12 mouse cellular contexts compared by ENCODE assay signal in genomic region chr12:40788621-40789111, GRCm38 (mm10).
A peak's percentile ranks its signal among the peaks of the same experiment; 100 is the strongest.
DNase-seq lines count a peak whose midpoint lies in the region; ATAC-seq and TF ChIP-seq lines count a peak whose summit lies in the region.
"Had no signal": no experiment of that assay in that cellular context is flagged by ENCODE, and none has a peak within 500 bp of the region (broad histone marks: within the 10 kb centered on the region; RNA-seq: fewer than 3 reads in every experiment).

No protein-coding gene starts in this region.

- H3K9me3 ChIP-seq in kidney, postnatal 0 days (replicated peaks; ENCODE audit: low read length), result no peaks in the 10 kb centered on the region
- no peaks in the 10 kb centered on the region for H3K9me3 ChIP-seq in forebrain, embryonic 15.5 days
- H3K9me3 ChIP-seq: embryonic facial prominence, embryonic 15.5 days had no signal

- WGBS in kidney, postnatal 0 days, result 33% methylated on average over 3 of the region's 3 CpGs
- WGBS in forebrain, embryonic 15.5 days, result 11% methylated on average over 3 of the region's 3 CpGs

- H3K9ac ChIP-seq in kidney, postnatal 0 days (ENCODE audit: low read depth, low read length), result no peak overlapping the region
- no peak overlapping the region for H3K9ac ChIP-seq in forebrain, embryonic 15.5 days (replicated peaks)
- H3K9ac ChIP-seq: embryonic facial prominence, embryonic 15.5 days had no signal

- H3K4me2 ChIP-seq in kidney, postnatal 0 days (ENCODE audit: low read length), result no peak overlapping the region
- no peak overlapping the region for H3K4me2 ChIP-seq in forebrain, embryonic 15.5 days (replicated peaks)
- H3K4me2 ChIP-seq: embryonic facial prominence, embryonic 15.5 days had no signal

- no peaks in the 10 kb centered on the region for H3K4me1 ChIP-seq in kidney, postnatal 0 days (replicated peaks; ENCODE audit: insufficient read depth, low read length)
- peaks cover 43% of the 10 kb centered on the region for H3K4me1 ChIP-seq in forebrain, embryonic 15.5 days
- H3K4me1 ChIP-seq: embryonic facial prominence, embryonic 15.5 days had no signal

- DNase-seq in gastrocnemius, adult 18-20 months (ENCODE audit: low spot score), result peak; percentile 32
- no peak for DNase-seq in gastrocnemius, postnatal 10 days
- DNase-seq in kidney, postnatal 0 days (ENCODE audit: low spot score), result peak; percentile 83
- DNase-seq in kidney, adult 11 months, result no peak
- DNase-seq in CD4-positive helper T cell, adult 2 months (ENCODE audit: low read depth, low spot score), result peak; percentile 9
- DNase-seq in kidney, postnatal 14 days, result peak; percentile 43
- no peak for DNase-seq in right cerebral cortex, postnatal 25 days
- DNase-seq: B cell, adult 2 months; gastrocnemius, postnatal 36 days; liver had no signal

- no peak for ATAC-seq in kidney, postnatal 0 days (replicated peaks; ENCODE audit: low FRiP score, low read depth)
- ATAC-seq in forebrain, embryonic 15.5 days (replicated peaks), result no peak

- no peaks in the 10 kb centered on the region for H3K36me3 ChIP-seq in kidney, postnatal 0 days (ENCODE audit: insufficient read depth, low read length)
- no peaks in the 10 kb centered on the region for H3K36me3 ChIP-seq in forebrain, embryonic 15.5 days
- H3K36me3 ChIP-seq: embryonic facial prominence, embryonic 15.5 days had no signal

- H3K4me3 ChIP-seq in kidney, postnatal 0 days (replicated peaks; ENCODE audit: low read depth, low read length), result no peak overlapping the region
- H3K4me3 ChIP-seq in forebrain, embryonic 15.5 days, result no peak overlapping the region
- H3K4me3 ChIP-seq: embryonic facial prominence, embryonic 15.5 days had no signal

- no peaks in the 10 kb centered on the region for H3K27me3 ChIP-seq in kidney, postnatal 0 days (ENCODE audit: insufficient read depth, low read length)
- H3K27me3 ChIP-seq in forebrain, embryonic 15.5 days, result no peaks in the 10 kb centered on the region
- H3K27me3 ChIP-seq: embryonic facial prominence, embryonic 15.5 days had no signal

- H3K27ac ChIP-seq in kidney, postnatal 0 days, result peak overlapping the region; percentile 5
- H3K27ac ChIP-seq in forebrain, embryonic 15.5 days (replicated peaks), result no peak overlapping the region
- H3K27ac ChIP-seq: embryonic facial prominence, embryonic 15.5 days had no signal

- TF ChIP-seq CTCF in kidney, postnatal 0 days (IDR thresholded peaks at IDR 0.05; ENCODE audit: low read depth), result no peak

Comparison
In these comparisons a context has a peak if more than half of its experiments do, and no peak if none do; other contexts are left out.
1. DNase-seq: peak in gastrocnemius, adult 18-20 months (single experiment), kidney, postnatal 0 days (single experiment), CD4-positive helper T cell, adult 2 months (single experiment) and kidney, postnatal 14 days (single experiment); none in gastrocnemius, postnatal 10 days (single experiment), kidney, adult 11 months (single experiment) and right cerebral cortex, postnatal 25 days (single experiment).